Mouse (Mus musculus) gastrocnemius, postnatal 14 days (tissue): ENCODE data around the gene Trpc1. TPM values are rescaled to one million over a fixed set of nuclear protein-coding genes. Genes with fewer than 3 reads are reported as not detected.

ENCODE experiments used
- DNase-seq: peaks from one replicate; pipeline ENCODE4 v3.0.0; 2021; ENCODE audit warnings: mixed read lengths
- intact Hi-C: fragments of 180-260 bp; cut with DNase I; formaldehyde crosslinking; loops from one replicate; pipeline ENCODE4 v1.15.1; 2025; ENCODE audit warnings: low total_unique reads
- total RNA-seq, 2 experiments: library from RNA; stranded (reverse); gene quantifications; 2 replicates each; pipeline ENCODE4 v1.2.3; 2021

Trpc1 gene
- total RNA-seq, 2 experiments from 2014 or later = 1.2 to 1.3 TPM

- DNase-seq = no peak
- intact Hi-C loops = no loop called here
Observed at GRCm38 (mm10) chr9:95704078-95704477, 46.1 kb downstream of the Trpc1 start.

GRCm38 (mm10) chr9:95699273-95699672, 50.9 kb downstream of the Trpc1 start:
- intact Hi-C loops = loop anchor here (10.0 kb wide), 1 partner anchor 164 kb away; no protein-coding TSS in a partner anchor
- DNase-seq = no peak

- peak; percentile 10 for DNase-seq
- intact Hi-C loops = loop anchor here (10.0 kb wide), 1 partner anchor 163 kb away; no protein-coding TSS in a partner anchor
Observed at GRCm38 (mm10) chr9:95697808-95698207, 52.4 kb downstream of the Trpc1 start.

- intact Hi-C loops = loop anchor here (10.0 kb wide), 1 partner anchor 162 kb away; no protein-coding TSS in a partner anchor
- no peak for DNase-seq
Observed at GRCm38 (mm10) chr9:95696581-95696980, 53.6 kb downstream of the Trpc1 start.

- intact Hi-C loops = loop anchor here (10.0 kb wide), 1 partner anchor 160 kb away; no protein-coding TSS in a partner anchor
- DNase-seq = no peak
Observed at GRCm38 (mm10) chr9:95695023-95695422, 55.2 kb downstream of the Trpc1 start.

GRCm38 (mm10) chr9:95694526-95694925, 55.6 kb downstream of the Trpc1 start:
- intact Hi-C loops = loop anchor here (10.0 kb wide), 1 partner anchor 160 kb away; no protein-coding TSS in a partner anchor
- no peak for DNase-seq

- DNase-seq = no peak
- intact Hi-C loops = loop anchor here (10.0 kb wide), 1 partner anchor 159 kb away; no protein-coding TSS in a partner anchor
Observed at GRCm38 (mm10) chr9:95693528-95694100, 56.6 kb downstream of the Trpc1 start.

GRCm38 (mm10) chr9:95692823-95693222, 57.4 kb downstream of the Trpc1 start:
- DNase-seq = no peak
- intact Hi-C loops = loop anchor here (10.0 kb wide), 1 partner anchor 158 kb away; no protein-coding TSS in a partner anchor

GRCm38 (mm10) chr9:95688064-95688463, 62.1 kb downstream of the Trpc1 start:
- peak; percentile 17 for DNase-seq
- intact Hi-C loops = no loop called here

- DNase-seq = no peak
Observed at GRCm38 (mm10) chr9:95685660-95686440, 64.3 kb downstream of the Trpc1 start.

GRCm38 (mm10) chr9:95680691-95681090, 69.5 kb downstream of the Trpc1 start:
- DNase-seq = no peak
- intact Hi-C loops = no loop called here

More at GRCm38 (mm10) chr9:95685660-95686440, 64.3 kb downstream of the Trpc1 start:
- intact Hi-C loops = no loop called here

GRCm38 (mm10) chr9:95679966-95680365, 70.2 kb downstream of the Trpc1 start:
- no peak for DNase-seq
- intact Hi-C loops = no loop called here

- no peak for DNase-seq
- intact Hi-C loops = no loop called here
Observed at GRCm38 (mm10) chr9:95676021-95676420, 74.2 kb downstream of the Trpc1 start.

- intact Hi-C loops = no loop called here
- DNase-seq = peak; percentile 78
Observed at GRCm38 (mm10) chr9:95675064-95675699, 75.0 kb downstream of the Trpc1 start.

- no peak for DNase-seq
- intact Hi-C loops = no loop called here
Observed at GRCm38 (mm10) chr9:95672760-95673159, 77.4 kb downstream of the Trpc1 start.

- no peak for DNase-seq
- intact Hi-C loops = no loop called here
Observed at GRCm38 (mm10) chr9:95672331-95672730, 77.8 kb downstream of the Trpc1 start.

GRCm38 (mm10) chr9:95668306-95668705, 81.9 kb downstream of the Trpc1 start:
- no peak for DNase-seq
- intact Hi-C loops = no loop called here

GRCm38 (mm10) chr9:95667836-95668235, 82.3 kb downstream of the Trpc1 start:
- DNase-seq = peak; percentile 69
- intact Hi-C loops = no loop called here

- no peak for DNase-seq
- intact Hi-C loops = no loop called here
Observed at GRCm38 (mm10) chr9:95665835-95666234, 84.3 kb downstream of the Trpc1 start.
